Mouse (Mus musculus) kidney, postnatal 10 days (tissue): Measurements from ENCODE around the gene Gm6880.
"Not testable (repeated sequence)": the region's sequence is repeated elsewhere in the genome, so short reads cannot be mapped to it uniquely, and the experiment has no call there.

Experiments
- DNase-seq: peaks from one replicate; pipeline ENCODE4 v3.0.0; 2021; ENCODE audit warnings: mixed read lengths

The Gm6880 gene

GRCm38 (mm10) chrX:74481349-74481885 is at the start of gene Gm6880:
TSS of gene Gm6880 (minus strand) at chrX:74481399.
- not testable (repeated sequence) for DNase-seq

- not testable (repeated sequence) for DNase-seq
Observed at GRCm38 (mm10) chrX:74517461-74517860, 36.3 kb upstream of the Gm6880 start.

GRCm38 (mm10) chrX:74497131-74497530 is 15.9 kb upstream of the Gm6880 start:
- DNase-seq, result no peak

- no peak for DNase-seq
Observed at GRCm38 (mm10) chrX:74452773-74453172, 28.4 kb downstream of the Gm6880 start.

DNA sequence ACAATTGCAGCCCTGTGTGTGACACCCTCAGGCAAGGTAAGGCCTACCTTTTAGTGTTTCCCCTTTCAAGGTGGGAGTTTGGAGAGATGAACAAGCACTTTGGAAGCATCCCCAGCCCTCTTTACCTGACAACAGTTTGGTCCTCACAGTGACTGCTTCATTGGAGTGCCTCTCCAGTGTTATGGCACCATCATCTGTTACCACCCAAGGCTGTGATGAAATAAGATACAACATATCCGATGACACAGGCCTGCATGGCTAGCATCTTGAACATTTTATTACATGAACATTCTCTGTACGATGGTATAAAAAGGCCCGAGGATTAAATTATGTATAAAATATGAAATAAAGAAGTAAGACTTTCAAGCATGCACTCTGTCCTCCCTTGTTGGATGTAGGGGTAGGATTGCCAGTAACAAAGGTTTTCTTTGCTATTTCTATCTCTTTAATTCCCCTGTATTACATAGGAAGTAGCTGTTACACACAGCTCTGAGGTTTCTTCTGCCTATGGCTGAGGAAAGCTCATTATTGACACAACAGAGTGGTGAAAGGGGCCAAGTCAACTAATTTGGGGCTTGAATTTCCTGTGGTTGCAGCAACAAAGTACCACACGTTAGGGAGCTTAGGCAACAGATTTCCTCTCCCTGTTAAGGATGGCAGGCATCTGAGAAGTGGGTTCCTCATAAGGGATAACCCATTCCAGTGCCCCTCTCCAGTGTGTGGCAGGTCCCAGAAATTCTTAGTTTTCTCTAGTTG is 29.9 kb downstream of the Gm6880 start:
- no peak for DNase-seq
